Mouse (Mus musculus) heart, postnatal 10 days (tissue): ENCODE data around the gene Gtf3c2. TPM values are rescaled to one million over a fixed set of nuclear protein-coding genes. Genes with fewer than 3 reads are reported as not detected.
A peak's percentile ranks its signal among the peaks of the same experiment; 100 is the strongest.
"Not testable (repeated sequence)": the region's sequence is repeated elsewhere in the genome, so short reads cannot be mapped to it uniquely, and the experiment has no call there.

Experiments
- DNase-seq, 2 experiments: peaks; one replicate each; pipeline ENCODE4 v3.0.0; 2021
- intact Hi-C: fragments of 180-260 bp; cut with DNase I; formaldehyde crosslinking; loops from one replicate; pipeline ENCODE4 v1.15.1; 2025
- total RNA-seq, 2 experiments: library from RNA; stranded (reverse); gene quantifications; 2 replicates each; pipeline ENCODE4 v1.2.3; 2021

Gene Gtf3c2
- 10 to 100 TPM; 45.1 to 48.3 TPM for total RNA-seq

- intact Hi-C loops = no loop called here
- DNase-seq = peak; percentile 96 to 97
Measured at GRCm38 (mm10) chr5:31179766-31180630, at the start of gene Gtf3c2, which contains the start of gene Gm29609. Gene Gtf3c2, minus strand, starts transcription at chr5:31180144. Gene Gm29609, minus strand, starts transcription at chr5:31179911.

GRCm38 (mm10) chr5:31226641-31227040 lies 46.7 kb upstream of the Gtf3c2 start:
- no peak for DNase-seq
- intact Hi-C loops = no loop called here

GRCm38 (mm10) chr5:31222696-31223095 lies 42.8 kb upstream of the Gtf3c2 start:
- intact Hi-C loops = no loop called here
- DNase-seq = no peak

GRCm38 (mm10) chr5:31221304-31221945 lies 41.5 kb upstream of the Gtf3c2 start:
- no peak for DNase-seq
- intact Hi-C loops = no loop called here

- peak; percentile 99 for DNase-seq
- intact Hi-C loops = loop anchor here (1.0 kb wide), 1 partner anchor 21 kb away; the partner anchor contains the start of gene Gm9970
Measured at GRCm38 (mm10) chr5:31220448-31221303, 40.7 kb upstream of the Gtf3c2 start, which contains the start of gene Ppm1g. Gene Ppm1g, minus strand, starts transcription at chr5:31220687.

- peak; percentile 64 to 68 for DNase-seq
- intact Hi-C loops = loop anchor here (1.0 to 2.0 kb wide), 3 partner anchors 17 to 108 kb away; partner anchors contain the start of genes Gm9970 and Zfp513
Measured at GRCm38 (mm10) chr5:31219911-31220447, 40.0 kb upstream of the Gtf3c2 start.

- DNase-seq = no peak
- intact Hi-C loops = loop anchor here (1.0 to 2.0 kb wide), 2 partner anchors 17 to 109 kb away; partner anchors contain the start of gene Zfp513
Measured at GRCm38 (mm10) chr5:31219474-31219873, 39.5 kb upstream of the Gtf3c2 start.

GRCm38 (mm10) chr5:31219070-31219469 lies 39.1 kb upstream of the Gtf3c2 start:
- intact Hi-C loops = loop anchor here (1.0 to 2.0 kb wide), 2 partner anchors 16 to 109 kb away; partner anchors contain the start of gene Zfp513
- DNase-seq = peak in 1 of 2 experiments; percentile 45

- DNase-seq = no peak
- intact Hi-C loops = loop anchor here (2.0 kb wide), 1 partner anchor 15 kb away; the partner anchor contains the start of gene Zfp513
Measured at GRCm38 (mm10) chr5:31218294-31218693, 38.4 kb upstream of the Gtf3c2 start.

- intact Hi-C loops, DNase-seq: not testable (repeated sequence)
Measured at GRCm38 (mm10) chr5:31216554-31216953, 36.6 kb upstream of the Gtf3c2 start.

GRCm38 (mm10) chr5:31204421-31204820 lies 24.5 kb upstream of the Gtf3c2 start:
- intact Hi-C loops = no loop called here
- no peak for DNase-seq

- intact Hi-C loops = loop anchor here (2.0 kb wide), 1 partner anchor 15 kb away; no protein-coding TSS in a partner anchor
- no peak for DNase-seq
Measured at GRCm38 (mm10) chr5:31203866-31204265, 23.9 kb upstream of the Gtf3c2 start.

- intact Hi-C loops = loop anchor here (2.0 kb wide), 1 partner anchor 16 kb away; no protein-coding TSS in a partner anchor
- DNase-seq = no peak
Measured at GRCm38 (mm10) chr5:31202933-31203332, 23.0 kb upstream of the Gtf3c2 start.

- intact Hi-C loops = loop anchor here (2.0 kb wide), 1 partner anchor 17 kb away; no protein-coding TSS in a partner anchor
- DNase-seq = peak; percentile 97 to 98
Measured at GRCm38 (mm10) chr5:31201742-31202590, 22.0 kb upstream of the Gtf3c2 start, which contains the start of gene Zfp513. Gene Zfp513, minus strand, starts transcription at chr5:31202303.

GRCm38 (mm10) chr5:31201042-31201741 lies 21.2 kb upstream of the Gtf3c2 start:
- intact Hi-C loops = no loop called here
- DNase-seq = no peak

- DNase-seq = no peak
- intact Hi-C loops = no loop called here
Measured at GRCm38 (mm10) chr5:31200327-31200768, 20.4 kb upstream of the Gtf3c2 start.

- DNase-seq = no peak
- intact Hi-C loops = no loop called here
Measured at GRCm38 (mm10) chr5:31199893-31200292, 19.9 kb upstream of the Gtf3c2 start.

GRCm38 (mm10) chr5:31199321-31199892 lies 19.5 kb upstream of the Gtf3c2 start:
- intact Hi-C loops = no loop called here
- DNase-seq = no peak
